Mouse (Mus musculus): ENCODE data around the gene Kctd14.

DNA sequence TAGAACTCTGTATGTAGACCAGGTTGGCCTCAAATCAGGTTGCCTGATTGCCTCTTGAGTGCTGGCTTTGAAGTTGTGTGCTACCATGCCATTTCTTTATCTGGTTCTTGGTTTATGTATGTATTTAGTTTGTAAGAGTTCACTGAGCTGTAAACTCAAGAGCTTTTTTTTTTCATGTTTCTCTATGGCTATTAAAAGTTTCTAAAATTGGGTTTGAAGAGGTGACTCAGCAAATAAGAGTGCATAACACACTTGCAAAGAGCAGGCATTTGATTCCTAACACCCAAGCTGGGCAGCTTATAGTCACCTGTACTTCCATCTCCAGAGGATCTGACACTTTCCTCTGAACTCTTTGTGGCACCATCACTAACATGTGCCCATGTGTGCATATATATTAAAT is 43.9 kb downstream of the Kctd14 start:
- no peak for TF ChIP-seq CTCF (IDR thresholded peaks at IDR 0.05; ENCODE audit: low read depth, low read length)
- no peak for TF ChIP-seq POLR2A (IDR thresholded peaks at IDR 0.05; ENCODE audit: insufficient read depth, low read length)
